Mouse (Mus musculus) thymus, adult 2 months (tissue): ENCODE data around the gene Fggy. TPM values are rescaled to one million over a fixed set of nuclear protein-coding genes. Genes with fewer than 3 reads are reported as not detected.

ENCODE experiments used
- DNase-seq: peaks from one replicate; pipeline ENCODE4 v3.0.0; 2021
- H3K27ac ChIP-seq: fragments of 200-500 bp; 2 replicates; pipeline ENCODE4 v1.5.1; 2012; ENCODE audit warnings: low read length, control low read depth; ENCODE audit not compliant: control insufficient read depth, insufficient read depth
- H3K27me3 ChIP-seq: fragments of 200-500 bp; 2 replicates; pipeline ENCODE4 v1.6.1; 2012; ENCODE audit warnings: mild to moderate bottlenecking, low read length, moderate library complexity, mixed read lengths; ENCODE audit not compliant: control insufficient read depth, insufficient read depth
- H3K36me3 ChIP-seq: fragments of 200-500 bp; 2 replicates; pipeline ENCODE4 v1.6.1; 2012; ENCODE audit warnings: mild to moderate bottlenecking, low read length, moderate library complexity; ENCODE audit not compliant: control insufficient read depth, insufficient read depth
- H3K4me1 ChIP-seq: fragments of 200-500 bp; replicated peaks from 2 replicates; pipeline ENCODE4 v1.6.1; 2012; ENCODE audit warnings: low read length; ENCODE audit not compliant: control insufficient read depth, insufficient read depth
- H3K4me3 ChIP-seq: fragments of 200-500 bp; 2 replicates; pipeline ENCODE4 v1.5.1; 2012; ENCODE audit warnings: mild to moderate bottlenecking, low read length, control low read depth, moderate library complexity; ENCODE audit not compliant: control insufficient read depth, insufficient read depth
- CTCF ChIP-seq: fragments of 200-500 bp; IDR thresholded peaks from 2 replicates; pipeline ENCODE4 v1.5.1; 2012; ENCODE audit warnings: mild to moderate bottlenecking, control low read depth, low read length, moderate library complexity, borderline replicate concordance; ENCODE audit not compliant: control insufficient read depth, poor library complexity, insufficient read depth; ENCODE audit errors: extremely low read depth
- POLR2A ChIP-seq: fragments of 200-500 bp; IDR thresholded peaks from 2 replicates; pipeline ENCODE4 v1.6.1; 2012; ENCODE audit warnings: mild to moderate bottlenecking, low read length, control low read depth, moderate library complexity; ENCODE audit not compliant: control insufficient read depth, poor library complexity, insufficient read depth; ENCODE audit errors: extremely low read depth
- whole genome bisulfite sequencing: fragments of 180-500 bp; shearing (Covaris S2); methylation state at CpG from one replicate; pipeline ENCODE4 v1.1.7; 2018; 5-methylcytosine and 5-hydroxymethylcytosine counted together
- polyA plus RNA-seq: library from polyadenylated mRNA; depleted of rRNA; stranded (reverse); fragments of >200 nt; gene quantifications from 2 replicates; pipeline ENCODE4 v1.2.3, GENCODE M21; 2012

Fggy gene
- polyA plus RNA-seq, 1 experiment: 4.4 TPM

- no peak overlapping the region for H3K4me3 ChIP-seq
- TF ChIP-seq POLR2A: no peak
- TF ChIP-seq CTCF: no peak
- no peaks in the 10 kb centered on the region for H3K4me1 ChIP-seq
- DNase-seq: no peak
- no peak overlapping the region for H3K27ac ChIP-seq
- H3K36me3 ChIP-seq: no peaks in the 10 kb centered on the region
- H3K27me3 ChIP-seq: no peaks in the 10 kb centered on the region
Observed at GRCm38 (mm10) chr4:95953328-95953727, 396.0 kb downstream of the Fggy start.

- peak within 1 kb of the TSS; percentile 67 for H3K4me3 ChIP-seq
- no peaks in the 10 kb centered on the region for H3K27me3 ChIP-seq
- peak; percentile 95 for DNase-seq
- H3K27ac ChIP-seq: no peak within 1 kb of the TSS
- H3K4me1 ChIP-seq: no peaks in the 10 kb centered on the region
- no peaks in the 10 kb centered on the region for H3K36me3 ChIP-seq
- TF ChIP-seq CTCF (peak; percentile 54; the same call in 1 of the 2 replicates), POLR2A (peak; percentile 58)
- under 1% methylated on average over 82 of the region's 82 CpGs for WGBS
Observed at GRCm38 (mm10) chr4:95966928-95967724, 409.8 kb downstream of the Fggy start, which contains the start of gene Hook1. Hook1 (plus strand) TSS chr4:95967240.
